Mouse (Mus musculus): ENCODE measurements around the gene Rbm24.

DNA sequence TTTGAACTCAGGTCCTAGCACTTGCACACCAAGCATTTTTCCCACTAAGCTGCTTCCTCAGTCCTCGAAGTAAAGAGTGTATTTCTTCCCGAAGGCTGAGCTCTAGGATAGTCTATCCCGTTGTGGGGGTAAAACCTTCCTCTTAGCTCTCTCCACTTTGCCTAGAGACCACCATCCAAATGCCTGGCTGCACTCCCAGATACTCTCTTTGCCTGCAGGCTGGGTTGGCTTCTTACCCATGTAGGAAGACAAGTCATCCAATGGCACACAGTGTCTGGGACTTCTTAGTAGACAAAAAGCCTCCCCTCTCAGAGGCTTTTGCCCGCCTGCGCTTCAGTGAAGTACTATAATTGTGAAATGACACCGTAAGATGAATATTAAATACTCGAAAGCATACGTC lies 2.2 kb upstream of the Rbm24 start:
- TF ChIP-seq ZNF384 (IDR thresholded peaks at IDR 0.05; ENCODE audit: low read depth, low read length) (no peak), CHD2 (IDR thresholded peaks at IDR 0.05; ENCODE audit: low read depth, low read length) (no peak)

Data from ES-E14 (cell line).